Mouse (Mus musculus) liver, adult 2 months (tissue): Measurements from ENCODE around the gene Clgn.

Experiments used
- CTCF ChIP-seq: fragments of 200-500 bp; IDR thresholded peaks from 2 replicates; pipeline ENCODE4 v1.5.1; 2011; ENCODE audit warnings: low read depth, low read length, control low read depth
- POLR2A ChIP-seq: fragments of 200-500 bp; IDR thresholded peaks from 2 replicates; pipeline ENCODE4 v1.6.1; 2011; ENCODE audit warnings: low read length, control low read depth; ENCODE audit not compliant: insufficient read depth; ENCODE audit errors: extremely low read depth

DNA sequence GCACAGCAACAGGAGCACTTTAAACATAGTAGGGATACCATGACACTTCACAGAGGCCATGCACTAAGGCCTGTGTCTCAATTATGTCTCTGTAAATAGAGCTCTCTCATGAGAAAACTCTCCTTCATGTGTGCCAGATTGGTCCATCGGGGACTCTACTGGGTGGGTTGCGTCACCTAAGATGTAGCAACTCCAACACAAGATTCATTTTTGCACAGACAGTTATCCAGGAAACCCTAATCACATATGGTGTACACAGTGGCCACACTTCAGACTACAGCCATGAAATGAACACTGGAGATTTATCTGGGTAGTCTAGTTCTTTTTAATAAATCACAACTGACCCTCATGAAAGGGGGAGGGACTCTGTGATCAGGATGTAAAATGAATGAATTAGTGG lies 38.4 kb upstream of the Clgn start:
- TF ChIP-seq CTCF (no peak), POLR2A (no peak)
